Comparison of ENCODE assay signal across 8 mouse cellular contexts in genomic region chr17:29347126-29347644, GRCm38 (mm10). TPM values are rescaled to one million over a fixed set of nuclear protein-coding genes. Genes with fewer than 3 reads are reported as not detected.
A peak's percentile ranks its signal among the peaks of the same experiment; 100 is the strongest.
DNase-seq lines count a peak whose midpoint lies in the region; ATAC-seq and TF ChIP-seq lines count a peak whose summit lies in the region.

No protein-coding gene starts in this region.

- no peak for TF ChIP-seq EP300 in ES-Bruce4 (IDR thresholded peaks at IDR 0.05; ENCODE audit: insufficient read depth, low read depth, low read length)
- TF ChIP-seq EP300 in lung, postnatal 0 days (IDR thresholded peaks at IDR 0.05), result no peak; the same call in 1 of the 2 replicates

- H3K4me1 ChIP-seq in heart, embryonic 12.5 days (replicated peaks), result peaks cover 45% of the 10 kb centered on the region
- no peaks in the 10 kb centered on the region for H3K4me1 ChIP-seq in ES-Bruce4 (ENCODE audit: control insufficient read depth, insufficient read depth, low read length)
- peaks cover 4% of the 10 kb centered on the region; the same call in 1 of the 2 replicates for H3K4me1 ChIP-seq in cortical plate, adult 2 months (ENCODE audit: control insufficient read depth, insufficient read depth, low read length)
- H3K4me1 ChIP-seq in hindbrain, postnatal 0 days (ENCODE audit: insufficient read depth, low read length), result peaks cover 18% of the 10 kb centered on the region
- peaks cover 14% of the 10 kb centered on the region for H3K4me1 ChIP-seq in lung, postnatal 0 days (ENCODE audit: insufficient read depth, low read depth, low read length)

- no peaks in the 10 kb centered on the region for H3K9me3 ChIP-seq in heart, embryonic 12.5 days (replicated peaks)
- H3K9me3 ChIP-seq in ES-Bruce4 (replicated peaks; ENCODE audit: control insufficient read depth, insufficient read depth, low read length, poor library complexity, severe bottlenecking), result no peaks in the 10 kb centered on the region
- no peaks in the 10 kb centered on the region for H3K9me3 ChIP-seq in hindbrain, postnatal 0 days (ENCODE audit: low read length)
- no peaks in the 10 kb centered on the region for H3K9me3 ChIP-seq in lung, postnatal 0 days (ENCODE audit: low read length)

- under 1% methylated on average over 45 of the region's 45 CpGs for WGBS in heart, embryonic 12.5 days
- WGBS in hindbrain, postnatal 0 days, result 4% methylated on average over 45 of the region's 45 CpGs
- WGBS in lung, postnatal 0 days, result under 1% methylated on average over 32 of the region's 45 CpGs

- no peaks in the 10 kb centered on the region for H3K27me3 ChIP-seq in heart, embryonic 12.5 days (replicated peaks)
- H3K27me3 ChIP-seq in ES-Bruce4 (ENCODE audit: control insufficient read depth, insufficient read depth, low read length, poor library complexity, severe bottlenecking), result no peaks in the 10 kb centered on the region
- no peaks in the 10 kb centered on the region for H3K27me3 ChIP-seq in hindbrain, postnatal 0 days (ENCODE audit: insufficient read depth, low read length)
- H3K27me3 ChIP-seq in lung, postnatal 0 days (replicated peaks; ENCODE audit: insufficient read depth, low read length), result no peaks in the 10 kb centered on the region

- peak; percentile 24 for ATAC-seq in heart, embryonic 12.5 days (ENCODE audit: insufficient number of reproducible peaks, low FRiP score)
- peak; percentile 45 for ATAC-seq in hindbrain, postnatal 0 days
- ATAC-seq in lung, postnatal 0 days, result peak; percentile 6

- H3K4me2 ChIP-seq in heart, embryonic 12.5 days, result peak overlapping the region; percentile 89
- peak overlapping the region; percentile 74 for H3K4me2 ChIP-seq in hindbrain, postnatal 0 days (ENCODE audit: low read depth, low read length)
- H3K4me2 ChIP-seq in lung, postnatal 0 days (replicated peaks; ENCODE audit: low read depth, low read length), result peak overlapping the region; percentile 76

- DNase-seq in heart, adult 8-10 months (ENCODE audit: low spot score), result no peak
- peak; percentile 59 for DNase-seq in hindbrain, postnatal 0 days (ENCODE audit: low spot score)
- peak; percentile 49 for DNase-seq in lung, postnatal 0 days (ENCODE audit: low spot score)
- DNase-seq in yolk sac, embryonic 10.5 days (ENCODE audit: low spot score), result peak; percentile 51
- DNase-seq in embryo, embryonic 10 days (ENCODE audit: low spot score), result no peak

- TF ChIP-seq CTCF in ES-Bruce4 (IDR thresholded peaks at IDR 0.05; ENCODE audit: low read depth, low read length), result no peak
- no peak for TF ChIP-seq CTCF in cortical plate, adult 2 months (IDR thresholded peaks at IDR 0.05; ENCODE audit: extremely low read depth, insufficient read depth, low read length)
- no peak for TF ChIP-seq CTCF in hindbrain, postnatal 0 days (IDR thresholded peaks at IDR 0.05; ENCODE audit: low read depth)
- TF ChIP-seq CTCF in lung, postnatal 0 days (IDR thresholded peaks at IDR 0.05), result no peak

- peaks cover 25% of the 10 kb centered on the region for H3K36me3 ChIP-seq in heart, embryonic 12.5 days
- H3K36me3 ChIP-seq in ES-Bruce4 (ENCODE audit: control insufficient read depth, insufficient read depth, low read length, poor library complexity, severe bottlenecking), result 0 out of 2 replicates have a peak, but pooled peaks cover 2% of the 10 kb centered on the region
- H3K36me3 ChIP-seq in hindbrain, postnatal 0 days (ENCODE audit: insufficient read depth, low read length), result no peaks in the 10 kb centered on the region; the same call in 1 of the 2 replicates
- H3K36me3 ChIP-seq in lung, postnatal 0 days (ENCODE audit: insufficient read depth, low read length), result peaks cover 4% of the 10 kb centered on the region; the same call in 1 of the 2 replicates

- no peak for TF ChIP-seq POLR2A in ES-Bruce4 (IDR thresholded peaks at IDR 0.05; ENCODE audit: insufficient read depth, low read length)
- no peak for TF ChIP-seq POLR2A in cortical plate, adult 2 months (IDR thresholded peaks at IDR 0.05; ENCODE audit: extremely low read depth, insufficient read depth, low read length)

- H3K9ac ChIP-seq in heart, embryonic 12.5 days, result peak overlapping the region; percentile 98
- peak overlapping the region; percentile 77 for H3K9ac ChIP-seq in ES-Bruce4 (ENCODE audit: low read depth, poor library complexity, severe bottlenecking)
- H3K9ac ChIP-seq in hindbrain, postnatal 0 days (replicated peaks; ENCODE audit: low read length), result peak overlapping the region; percentile 95
- H3K9ac ChIP-seq in lung, postnatal 0 days (replicated peaks; ENCODE audit: low read depth), result peak overlapping the region; percentile 88

- H3K27ac ChIP-seq in heart, embryonic 12.5 days (ENCODE audit: poor library complexity, severe bottlenecking), result peak overlapping the region; percentile 91
- H3K27ac ChIP-seq in ES-Bruce4 (ENCODE audit: insufficient read depth, low read length), result no peak overlapping the region
- H3K27ac ChIP-seq in cortical plate, adult 2 months (ENCODE audit: insufficient read depth, low read length), result peak overlapping the region; percentile 88
- H3K27ac ChIP-seq in hindbrain, postnatal 0 days, result peak overlapping the region; percentile 97
- peak overlapping the region; percentile 96 for H3K27ac ChIP-seq in lung, postnatal 0 days (ENCODE audit: low read length)

- H3K4me3 ChIP-seq in heart, embryonic 12.5 days, result peak overlapping the region; percentile 98
- peak overlapping the region; percentile 95 for H3K4me3 ChIP-seq in ES-Bruce4 (ENCODE audit: low read depth, low read length)
- peak overlapping the region; percentile 93 for H3K4me3 ChIP-seq in cortical plate, adult 2 months (ENCODE audit: insufficient read depth, low read length)
- H3K4me3 ChIP-seq in hindbrain, postnatal 0 days (ENCODE audit: low read length), result peak overlapping the region; percentile 85
- peak overlapping the region; percentile 94 for H3K4me3 ChIP-seq in lung, postnatal 0 days (ENCODE audit: low read depth, low read length)

RNA-seq across cellular contexts. Expression of gene Mtch1, which starts 0.5 kb away (rescaled TPM):
- 317 and 330 TPM in 2 replicates for polyA plus RNA-seq in heart, embryonic 12.5 days (2016; fragmentation: Nextera tagmentation; extraction: Ambion mirVana)
- 100 to 1,000 TPM; 196 to 220 (median 210) TPM for total RNA-seq in heart, adult 8-10 months (2022)
- polyA plus RNA-seq in ES-Bruce4 (2011; ENCODE audit: insufficient read depth, insufficient read length, low read depth, missing spikeins), result 129 and 134 TPM in 2 replicates
- 586 and 591 TPM in 2 replicates for polyA plus RNA-seq in cortical plate, adult 2 months (2012; rRNA removed)
- 622 and 633 TPM in 2 replicates for total RNA-seq in hindbrain, postnatal 0 days (2014; rRNA removed)
- polyA plus RNA-seq in hindbrain, postnatal 0 days (2015; fragmentation: Nextera tagmentation; extraction: Ambion mirVana), result 464 and 500 TPM in 2 replicates
- polyA plus RNA-seq in lung, postnatal 0 days (2015; fragmentation: Nextera tagmentation; extraction: Ambion mirVana), result 342 and 350 TPM in 2 replicates

RNA-seq across cellular contexts. Expression of gene Fgd2, which starts 13.5 kb away (rescaled TPM):
- polyA plus RNA-seq in heart, embryonic 12.5 days (2016; fragmentation: Nextera tagmentation; extraction: Ambion mirVana), result 2.0 and 2.1 TPM in 2 replicates
- total RNA-seq in heart, adult 8-10 months (2022), result 1 to 10 TPM in 3 of 4 experiments, under 1 TPM in 1; 0.75 to 3.6 (median 1.5) TPM
- polyA plus RNA-seq in ES-Bruce4 (2011; ENCODE audit: insufficient read depth, insufficient read length, low read depth, missing spikeins), result 4.6 and 5.1 TPM in 2 replicates
- 16.8 and 17.0 TPM in 2 replicates for polyA plus RNA-seq in cortical plate, adult 2 months (2012; rRNA removed)
- 14.7 and 19.1 TPM in 2 replicates for total RNA-seq in hindbrain, postnatal 0 days (2014; rRNA removed)
- polyA plus RNA-seq in hindbrain, postnatal 0 days (2015; fragmentation: Nextera tagmentation; extraction: Ambion mirVana), result 10.3 and 10.9 TPM in 2 replicates
- polyA plus RNA-seq in lung, postnatal 0 days (2015; fragmentation: Nextera tagmentation; extraction: Ambion mirVana), result 11.9 and 14.2 TPM in 2 replicates

RNA-seq across cellular contexts. Expression of gene Pi16, which starts 29.7 kb away (rescaled TPM):
- polyA plus RNA-seq in heart, embryonic 12.5 days (2016; fragmentation: Nextera tagmentation; extraction: Ambion mirVana), result 4.0 and 4.5 TPM in 2 replicates
- total RNA-seq in heart, adult 8-10 months (2022), result 10 to 100 TPM; 17.9 to 22.9 (median 21.4) TPM
- polyA plus RNA-seq in ES-Bruce4 (2011; ENCODE audit: insufficient read depth, insufficient read length, low read depth, missing spikeins), result 0.39 TPM in 1 of 2 replicates, not detected in the other
- polyA plus RNA-seq in cortical plate, adult 2 months (2012; rRNA removed), result 0.36 and 0.67 TPM in 2 replicates
- 2.3 and 2.8 TPM in 2 replicates for total RNA-seq in hindbrain, postnatal 0 days (2014; rRNA removed)
- 1.7 and 2.3 TPM in 2 replicates for polyA plus RNA-seq in hindbrain, postnatal 0 days (2015; fragmentation: Nextera tagmentation; extraction: Ambion mirVana)
- 2.2 and 2.8 TPM in 2 replicates for polyA plus RNA-seq in lung, postnatal 0 days (2015; fragmentation: Nextera tagmentation; extraction: Ambion mirVana)

Comparison
In these comparisons a context has a peak if more than half of its experiments do, and no peak if none do; other contexts are left out.
1. DNase-seq: peak in hindbrain, postnatal 0 days (single experiment), lung, postnatal 0 days (single experiment) and yolk sac, embryonic 10.5 days (single experiment); none in heart, adult 8-10 months (single experiment) and embryo, embryonic 10 days (single experiment).
2. Peak in every context shown above with its lines, with median percentiles within 50 percentile points of each other: ATAC-seq, H3K4me2 ChIP-seq, H3K4me3 ChIP-seq and H3K9ac ChIP-seq.